Mouse (Mus musculus): ENCODE results near the gene Olfr221.

Olfr221 gene

GRCm38 (mm10) chr14:52019590-52020340 is 22.5 kb downstream of the Olfr221 start:
- DNase-seq (ENCODE audit: low read depth), result peak; percentile 97

- DNase-seq (ENCODE audit: low read depth), result no peak
These were observed 23.1 kb downstream of the Olfr221 start for GRCm38 (mm10) chr14:52019051-52019589.

GRCm38 (mm10) chr14:52018248-52019050 is 23.8 kb downstream of the Olfr221 start:
- DNase-seq (ENCODE audit: low read depth), result no peak

GRCm38 (mm10) chr14:52017662-52018061 is 24.6 kb downstream of the Olfr221 start:
- DNase-seq (ENCODE audit: low read depth), result no peak

- DNase-seq (ENCODE audit: low read depth), result no peak
These were observed 25.4 kb downstream of the Olfr221 start for GRCm38 (mm10) chr14:52016625-52017405.

- DNase-seq (ENCODE audit: low read depth), result no peak
These were observed 26.7 kb downstream of the Olfr221 start, which contains the start of gene Tmem253 for GRCm38 (mm10) chr14:52015445-52016100. TSS of gene Tmem253 (plus strand) at chr14:52015658.

DNA sequence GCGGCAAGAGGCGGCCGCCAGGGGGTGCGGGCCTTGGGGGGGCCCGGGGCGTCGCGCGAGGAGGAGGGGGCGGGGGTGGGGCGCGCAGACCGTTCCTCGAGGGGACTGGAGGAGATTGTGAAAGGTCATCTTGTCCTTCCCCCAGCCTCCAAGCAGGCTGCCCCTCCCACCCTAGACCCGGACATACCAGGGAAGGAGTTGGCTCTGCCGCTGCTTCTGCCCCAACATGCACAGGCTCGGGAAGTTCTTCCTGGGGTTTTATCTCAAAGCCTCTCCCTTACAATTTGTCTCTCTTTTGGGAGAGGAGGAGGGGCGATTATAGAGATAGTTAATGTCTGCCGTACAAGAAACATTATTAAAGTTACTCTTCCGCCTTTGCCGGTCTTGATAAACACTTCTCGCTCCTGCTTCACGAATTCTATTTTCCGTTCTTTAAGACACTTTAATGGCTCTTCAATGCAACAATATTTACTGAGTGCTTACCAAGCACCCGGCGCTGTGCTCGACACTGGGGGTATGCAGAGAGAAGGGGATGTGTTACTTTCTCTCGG is 27.4 kb downstream of the Olfr221 start:
- peak; percentile 71 for DNase-seq (ENCODE audit: low read depth)

DNA sequence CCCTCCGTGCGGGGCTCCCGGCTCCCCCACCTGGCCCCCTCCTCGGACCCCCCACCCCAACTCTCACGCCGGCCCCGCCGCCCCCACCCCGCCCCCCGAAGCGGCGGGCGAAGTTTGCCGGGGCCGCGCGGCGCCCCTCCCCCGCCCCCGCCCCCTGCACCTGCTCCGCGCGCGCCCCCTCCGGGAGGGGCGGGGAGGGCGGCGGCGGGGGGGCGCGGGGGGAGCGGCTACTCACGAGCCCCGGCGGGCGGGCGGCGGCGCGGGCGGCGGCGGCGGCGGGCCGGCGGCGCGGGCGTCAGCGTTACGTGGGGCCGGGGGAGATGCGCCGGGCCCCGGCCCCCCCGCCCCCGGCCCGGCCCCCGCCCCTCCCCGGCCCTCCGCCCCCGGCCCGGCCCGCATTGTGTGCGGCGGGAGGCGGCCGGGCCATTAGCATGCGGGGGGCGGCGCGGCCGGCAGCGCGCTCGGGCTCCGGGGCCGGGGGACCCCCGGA is 27.9 kb downstream of the Olfr221 start:
- no peak for DNase-seq (ENCODE audit: low read depth)

DNA sequence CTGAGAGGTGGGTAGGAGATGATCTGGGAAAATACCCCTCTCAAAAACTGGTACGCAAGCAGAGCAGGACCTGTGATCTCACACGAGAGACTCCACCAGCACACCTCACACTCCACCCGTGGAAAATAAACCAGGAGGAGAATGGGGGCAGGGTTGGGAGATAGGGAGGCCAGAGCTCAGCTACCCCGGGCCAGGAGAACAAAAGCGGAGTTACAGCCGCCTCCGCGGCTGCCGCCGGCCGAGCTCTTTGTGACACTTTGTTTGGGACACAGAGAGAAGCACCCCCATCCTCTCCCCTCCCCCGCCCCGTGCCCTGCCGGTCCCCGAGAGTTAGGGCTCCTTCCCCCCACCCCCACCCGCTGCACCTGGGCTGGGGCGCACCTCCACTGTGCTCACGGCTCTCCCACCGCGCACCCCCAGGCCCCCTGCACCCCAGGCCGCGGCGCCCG is 28.5 kb downstream of the Olfr221 start:
- DNase-seq (ENCODE audit: low read depth), result peak; percentile 12

DNA sequence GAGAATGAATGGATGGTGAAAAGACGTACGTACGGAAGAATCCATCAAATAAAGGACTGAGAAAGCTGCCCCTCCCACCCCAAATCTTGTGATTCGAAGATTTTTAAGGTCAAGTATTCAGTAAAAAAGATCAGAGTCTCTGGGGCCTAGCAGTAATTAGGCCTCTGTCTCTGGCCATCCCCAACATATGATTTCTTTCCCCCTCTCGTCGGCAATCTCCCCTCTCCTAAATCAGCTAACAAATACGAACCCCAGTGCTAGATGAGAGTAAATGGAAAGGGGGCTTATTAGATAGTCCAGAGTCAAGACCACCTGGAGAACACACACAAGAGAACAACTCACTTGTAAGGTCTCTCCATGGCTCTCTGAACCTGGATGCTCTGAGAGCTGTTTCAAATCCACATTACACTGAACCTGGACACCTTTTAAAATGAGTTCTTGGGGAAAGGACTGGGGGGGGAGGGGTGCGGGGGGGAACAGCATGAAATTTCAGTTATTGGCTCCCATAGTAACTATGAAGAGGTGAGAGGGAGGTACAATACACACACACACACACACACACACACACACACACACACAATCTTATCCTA is 29.1 kb downstream of the Olfr221 start:
- DNase-seq (ENCODE audit: low read depth), result no peak

DNA sequence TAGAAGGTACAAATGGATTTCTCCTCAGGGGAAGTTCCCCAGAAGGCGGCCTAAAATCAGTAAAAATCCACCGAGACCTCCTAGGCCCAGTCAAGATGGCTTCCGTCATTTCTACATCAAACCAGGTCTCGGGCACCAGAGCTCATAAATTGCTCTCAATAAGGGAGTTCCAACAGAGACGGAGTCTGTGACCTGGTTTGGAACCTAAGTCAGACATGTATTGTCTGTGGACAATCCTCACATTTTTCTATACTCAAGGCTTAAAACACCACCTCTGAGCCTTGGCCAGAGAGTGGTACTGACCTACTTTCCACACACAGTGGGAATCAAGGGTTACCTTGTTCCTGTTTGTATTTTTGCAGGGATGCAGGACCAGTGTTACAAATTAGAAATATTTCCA is 29.7 kb downstream of the Olfr221 start:
- DNase-seq (ENCODE audit: low read depth), result no peak

DNA sequence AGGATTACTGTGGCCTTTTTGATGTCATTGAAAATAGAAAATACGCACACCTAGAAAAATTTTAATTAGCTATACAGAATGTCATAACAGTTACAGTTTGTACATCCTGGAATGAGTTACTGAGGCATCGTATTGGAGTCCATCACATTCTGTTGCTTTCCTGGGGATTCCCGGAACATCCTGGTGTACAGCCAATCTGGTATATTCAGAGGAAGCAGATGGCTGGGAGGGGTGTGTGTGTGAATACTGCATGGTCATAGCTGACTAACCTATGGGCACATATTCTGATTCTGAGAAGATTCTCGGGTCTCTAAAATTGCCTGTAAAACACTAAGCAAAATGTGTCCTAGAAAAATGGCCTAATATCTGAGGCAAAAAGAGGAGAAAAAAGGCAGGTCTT is 30.2 kb downstream of the Olfr221 start:
- DNase-seq (ENCODE audit: low read depth), result peak; percentile 49

DNA sequence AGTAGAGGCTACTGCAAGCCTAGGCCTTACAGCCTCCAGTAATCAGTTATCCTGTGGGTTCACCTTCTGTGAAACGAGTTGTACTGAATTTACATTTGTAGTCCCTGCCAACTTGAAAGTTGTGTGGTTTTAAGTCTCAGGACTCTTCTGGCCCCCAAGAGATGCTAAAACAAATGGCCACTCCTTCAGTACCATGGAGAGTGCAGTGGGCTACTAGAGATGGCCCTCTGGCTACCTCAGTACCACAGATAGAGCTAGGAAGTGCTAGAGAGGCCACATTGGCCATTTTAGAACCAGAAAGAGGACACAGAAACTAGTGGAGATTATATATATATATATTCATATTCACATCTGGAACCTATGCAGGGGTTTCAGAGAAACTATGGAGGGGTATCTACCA is 30.6 kb downstream of the Olfr221 start:
- peak; percentile 46 for DNase-seq (ENCODE audit: low read depth)

DNA sequence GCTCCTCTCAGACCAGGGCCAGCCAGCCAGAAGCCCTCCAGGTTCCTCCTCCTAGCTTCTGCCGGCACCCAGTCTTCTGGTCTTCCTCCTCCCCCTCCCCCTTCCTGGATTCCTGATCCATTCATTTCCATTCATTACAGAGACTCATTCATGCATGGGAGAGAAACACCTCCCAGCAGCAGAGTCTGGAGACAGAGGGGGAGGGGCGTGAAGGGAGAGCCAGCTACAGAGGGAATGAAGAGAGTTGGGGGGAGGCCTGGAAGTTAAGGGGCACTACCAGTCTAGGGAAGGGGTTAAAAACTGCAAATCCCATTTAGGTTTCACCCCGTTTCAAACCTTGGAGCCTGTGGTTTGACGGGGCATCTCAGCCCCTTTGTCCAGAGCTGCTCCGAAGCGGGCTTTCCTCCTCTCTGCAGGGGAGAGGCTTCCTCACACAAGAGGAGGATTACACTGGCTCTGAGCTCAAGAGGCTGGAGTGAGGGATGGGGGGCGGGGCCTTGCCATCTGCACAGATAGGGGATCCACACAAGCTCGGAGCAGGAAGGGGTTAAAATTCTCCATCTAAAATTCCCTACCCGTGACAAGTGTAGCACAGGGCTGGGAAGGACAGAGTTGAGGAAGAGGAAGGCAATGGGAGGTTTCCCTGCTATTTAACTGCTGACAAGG is 31.7 kb downstream of the Olfr221 start:
- DNase-seq (ENCODE audit: low read depth), result no peak

GRCm38 (mm10) chr14:52009841-52010240 is 32.4 kb downstream of the Olfr221 start:
- no peak for DNase-seq (ENCODE audit: low read depth)

- DNase-seq (ENCODE audit: low read depth), result no peak
These were observed 32.9 kb downstream of the Olfr221 start for GRCm38 (mm10) chr14:52009361-52009760.

DNA sequence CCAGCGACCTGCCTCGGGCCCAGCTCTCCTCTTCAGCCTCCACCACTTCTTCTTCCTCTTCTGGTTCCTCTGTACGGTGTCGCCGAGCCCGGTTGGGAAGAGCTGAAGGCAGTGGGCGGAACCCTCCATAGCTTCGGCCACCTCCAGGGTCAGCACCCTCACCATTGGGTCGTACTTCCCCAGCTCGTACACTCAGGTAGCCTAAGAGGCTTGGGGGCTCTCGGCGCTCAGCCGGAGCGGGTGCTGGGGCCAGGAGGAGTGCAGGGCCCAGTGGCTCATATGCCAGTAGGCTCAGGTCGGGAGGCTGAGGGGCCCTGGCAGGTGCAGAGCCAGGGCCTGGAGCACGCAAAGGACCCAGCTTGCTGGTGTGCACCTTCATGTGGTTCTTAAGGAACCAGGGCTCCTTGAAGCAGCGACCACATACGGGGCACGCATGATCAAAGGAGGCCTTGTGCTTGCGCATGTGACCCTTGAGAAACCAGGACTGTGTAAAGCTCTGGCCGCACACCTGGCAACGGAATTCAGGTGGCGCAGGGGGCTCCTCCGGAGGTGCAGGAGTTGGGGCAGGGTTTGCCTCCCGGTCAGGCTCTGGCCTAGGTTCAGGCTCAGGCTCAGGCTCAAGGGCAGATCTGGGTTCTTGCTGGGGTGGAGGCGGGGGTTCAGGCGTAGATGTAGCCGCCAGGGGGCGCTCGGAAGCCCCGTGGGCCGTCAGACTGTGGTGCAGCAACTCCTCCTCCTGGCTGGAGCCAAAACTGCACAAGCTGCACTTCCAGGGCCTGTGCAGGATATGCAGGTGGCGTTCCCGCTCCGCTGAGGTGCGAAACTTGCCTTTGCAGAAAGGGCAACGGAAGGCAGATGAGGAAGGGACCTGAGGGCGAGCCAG is 33.7 kb downstream of the Olfr221 start:
- peak; percentile 90 for DNase-seq (ENCODE audit: low read depth)

GRCm38 (mm10) chr14:52006771-52007170 is 35.5 kb downstream of the Olfr221 start:
- DNase-seq (ENCODE audit: low read depth), result no peak

DNA sequence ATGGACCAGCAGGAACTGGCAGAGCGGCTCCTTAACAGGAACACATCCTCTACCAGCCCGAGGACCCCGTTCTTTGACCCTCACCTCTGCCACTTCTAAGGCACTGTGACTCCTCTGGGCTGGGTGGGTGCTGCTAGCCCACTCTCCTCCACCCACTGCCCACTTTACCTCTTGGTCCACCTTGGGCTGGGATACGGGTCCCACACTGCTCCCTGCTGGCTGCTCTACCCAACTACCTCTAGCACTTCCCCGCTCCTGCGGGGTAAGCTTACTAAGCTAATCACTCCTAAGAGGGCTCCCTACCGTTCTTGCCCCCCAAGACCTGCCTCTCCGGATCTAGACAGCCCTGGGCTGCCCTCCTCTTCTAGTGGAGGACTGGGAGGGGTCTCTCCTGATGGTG is 36.0 kb downstream of the Olfr221 start:
- peak; percentile 37 for DNase-seq (ENCODE audit: low read depth)

Data from NIH3T3 (cell line).